Mouse (Mus musculus) gastrocnemius, postnatal 36 days (tissue): ENCODE data around the gene Sult4a1. TPM values are rescaled to one million over a fixed set of nuclear protein-coding genes. Genes with fewer than 3 reads are reported as not detected.
"Not testable (repeated sequence)": the region's sequence is repeated elsewhere in the genome, so short reads cannot be mapped to it uniquely, and the experiment has no call there.

ENCODE experiments used
- DNase-seq, 2 experiments: peaks; one replicate each; pipeline ENCODE4 v3.0.0; 2022
- intact Hi-C: fragments of 180-260 bp; cut with DNase I; formaldehyde crosslinking; loops from one replicate; pipeline ENCODE4 v1.15.1; 2025
- total RNA-seq, 2 experiments: library from RNA; stranded (reverse); gene quantifications; 2 replicates each; pipeline ENCODE4 v1.2.3; 2021

Sult4a1 gene
- total RNA-seq, 2 experiments from 2014 or later = not detected

- intact Hi-C loops = no loop called here
- DNase-seq = no peak
Observed at GRCm38 (mm10) chr15:84104626-84105025, 928 bp downstream of the Sult4a1 start.

- DNase-seq, intact Hi-C loops: not testable (repeated sequence)
Observed at GRCm38 (mm10) chr15:84097536-84097935, 8.0 kb downstream of the Sult4a1 start.

DNA sequence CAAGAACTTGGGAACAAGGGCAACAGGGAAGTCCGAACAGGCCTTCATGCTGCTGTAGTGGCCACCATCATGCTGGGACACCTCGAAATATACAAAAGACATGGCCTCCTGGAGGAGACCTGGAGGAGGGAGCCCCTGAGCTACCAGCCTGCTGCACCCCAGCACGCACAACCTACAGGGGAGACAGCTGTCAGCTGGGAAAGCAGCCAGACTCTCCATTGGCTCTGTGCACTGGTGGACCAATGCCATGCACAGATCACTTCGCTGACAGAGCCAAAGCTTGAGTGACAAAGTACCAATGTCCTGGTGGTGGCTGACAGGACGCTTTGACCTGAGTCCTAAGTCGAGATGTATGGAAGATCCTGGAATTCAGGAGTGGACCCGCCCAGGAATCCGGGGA lies 9.5 kb downstream of the Sult4a1 start:
- DNase-seq = peak; percentile 43 to 52
- intact Hi-C loops = no loop called here

GRCm38 (mm10) chr15:84094921-84095320 lies 10.6 kb downstream of the Sult4a1 start:
- DNase-seq = no peak
- intact Hi-C loops = no loop called here

DNA sequence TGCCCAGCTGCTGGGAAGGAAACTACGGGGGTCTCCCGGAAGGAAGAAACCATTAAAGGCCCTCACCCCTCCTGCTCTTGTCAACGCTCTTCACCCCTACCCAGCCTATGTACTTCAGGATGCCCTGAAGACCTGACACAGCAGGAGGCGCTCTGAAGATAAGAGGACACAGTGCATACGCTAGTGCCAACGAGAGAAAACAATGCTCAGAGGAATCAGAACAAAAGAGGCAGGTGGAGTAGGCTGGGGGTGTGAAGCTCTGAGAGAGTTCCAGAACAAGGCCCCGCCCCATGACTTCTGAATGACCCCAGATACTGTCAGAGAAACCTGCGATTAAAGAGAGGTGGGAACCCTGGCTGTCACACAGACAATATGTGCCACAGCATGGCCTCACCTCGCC lies 18.8 kb downstream of the Sult4a1 start:
- no peak for DNase-seq

DNA sequence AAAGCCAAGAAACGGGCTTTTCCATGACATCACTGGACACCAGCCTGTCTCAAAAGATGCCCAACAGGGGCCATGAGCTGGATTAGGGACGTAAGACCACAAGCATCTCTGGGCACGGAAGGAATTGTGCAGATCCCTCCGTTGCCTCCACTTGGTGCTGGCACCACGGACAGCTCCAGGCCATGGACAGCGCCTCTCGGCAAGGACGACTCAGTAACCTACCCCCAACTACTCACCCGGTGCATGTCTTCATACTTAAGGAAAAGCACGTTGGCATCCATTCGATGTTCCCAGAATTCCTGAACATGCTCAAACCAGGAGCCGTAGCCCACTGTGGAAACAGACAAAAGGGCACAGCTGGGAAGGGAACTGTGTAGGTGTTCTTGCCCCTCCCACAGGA lies 19.2 kb downstream of the Sult4a1 start:
- no peak for DNase-seq
- intact Hi-C loops = no loop called here

More for the DNA sequence above, 18.8 kb downstream of the Sult4a1 start:
- intact Hi-C loops = no loop called here

- intact Hi-C loops = no loop called here
- no peak for DNase-seq
Observed at GRCm38 (mm10) chr15:84080069-84080468, 25.5 kb downstream of the Sult4a1 start.

GRCm38 (mm10) chr15:84079519-84079918 lies 26.0 kb downstream of the Sult4a1 start:
- DNase-seq = no peak
- intact Hi-C loops = no loop called here

DNA sequence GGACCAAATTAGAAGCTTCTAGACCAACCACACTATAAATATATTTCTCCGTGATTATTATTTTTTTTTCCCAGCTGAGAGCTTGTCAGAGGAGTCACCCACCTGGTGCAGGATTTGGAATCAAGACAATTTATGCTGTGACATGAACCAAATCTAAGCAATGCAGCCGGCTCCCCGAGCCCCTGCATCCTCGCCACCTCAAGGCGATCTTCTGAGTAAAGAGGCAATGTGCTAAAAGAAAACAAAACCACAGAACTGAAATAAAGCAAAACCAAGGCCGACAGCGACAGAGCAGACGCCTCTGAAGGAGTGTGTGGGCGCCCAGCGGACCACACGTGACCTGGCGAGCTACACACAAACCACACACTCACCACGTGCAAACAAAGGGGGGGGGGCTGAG lies 26.9 kb downstream of the Sult4a1 start:
- intact Hi-C loops = no loop called here
- DNase-seq = no peak

DNA sequence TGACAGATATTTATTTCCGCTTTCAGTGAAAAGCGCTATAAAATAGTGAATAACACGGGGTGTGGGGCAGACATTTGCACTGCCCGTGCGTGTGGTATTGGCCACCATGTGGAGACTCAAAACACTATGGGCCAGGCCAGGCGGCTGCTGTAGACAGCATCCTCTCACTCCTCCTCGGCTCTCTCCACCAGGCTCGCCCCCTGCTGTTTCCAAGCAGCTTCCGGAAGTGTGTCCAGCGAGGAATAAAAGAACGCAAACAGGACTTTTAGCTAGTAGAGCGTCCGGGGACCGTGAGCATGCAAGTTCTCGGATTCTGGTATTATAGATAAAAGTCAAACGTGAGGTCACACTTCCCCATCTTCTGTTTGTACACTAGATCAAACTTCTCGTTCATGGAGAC lies 28.4 kb downstream of the Sult4a1 start:
- DNase-seq = no peak
- intact Hi-C loops = no loop called here

- DNase-seq = no peak
- intact Hi-C loops = loop anchor here (1.0 to 5.0 kb wide), 3 partner anchors 93 to 558 kb away; partner anchors contain the start of gene Pnpla3
Observed at GRCm38 (mm10) chr15:84074705-84075185, 30.8 kb downstream of the Sult4a1 start.

DNA sequence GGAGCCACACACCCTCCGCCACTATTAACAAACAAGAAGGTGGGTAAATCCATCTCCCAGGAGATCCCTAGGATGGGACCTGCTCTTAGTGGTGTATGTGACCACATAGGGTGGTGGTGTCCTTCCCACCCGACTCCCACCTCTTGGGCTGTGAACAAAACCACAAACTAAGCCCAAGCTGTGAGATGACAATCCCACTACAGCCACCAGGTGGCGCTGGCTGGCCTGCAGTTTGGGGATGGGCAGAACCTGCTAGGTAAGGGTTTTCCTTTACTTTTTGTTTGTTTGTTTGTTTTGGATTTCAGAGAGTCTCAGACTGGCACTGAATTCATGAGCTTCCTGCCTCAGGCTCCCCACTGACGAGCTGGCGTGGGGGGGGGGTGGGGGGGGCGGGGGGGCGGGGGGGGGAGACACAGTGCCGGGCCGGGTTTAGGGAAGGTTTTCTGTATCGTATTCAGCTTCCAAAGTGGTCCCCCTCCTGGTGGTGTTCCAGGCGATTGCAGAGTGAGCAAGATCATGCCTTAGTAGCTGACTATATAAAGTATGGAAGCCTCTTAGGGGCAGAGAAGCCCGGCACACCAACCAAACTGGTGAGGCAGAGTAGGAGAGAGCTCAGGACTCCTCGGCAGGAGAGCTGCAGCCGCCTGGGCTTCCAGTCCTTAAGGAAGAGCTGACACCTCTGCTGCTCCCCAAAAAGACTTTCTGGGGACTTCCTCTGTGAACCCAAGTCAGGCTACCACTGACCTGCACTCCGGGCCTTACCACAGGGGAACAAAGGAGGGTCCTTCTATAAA lies 31.4 kb downstream of the Sult4a1 start:
- intact Hi-C loops = loop anchor here (5.0 kb wide), 2 partner anchors 93 to 558 kb away; partner anchors contain the start of gene Pnpla3
- DNase-seq = peak; percentile 34 to 46

DNA sequence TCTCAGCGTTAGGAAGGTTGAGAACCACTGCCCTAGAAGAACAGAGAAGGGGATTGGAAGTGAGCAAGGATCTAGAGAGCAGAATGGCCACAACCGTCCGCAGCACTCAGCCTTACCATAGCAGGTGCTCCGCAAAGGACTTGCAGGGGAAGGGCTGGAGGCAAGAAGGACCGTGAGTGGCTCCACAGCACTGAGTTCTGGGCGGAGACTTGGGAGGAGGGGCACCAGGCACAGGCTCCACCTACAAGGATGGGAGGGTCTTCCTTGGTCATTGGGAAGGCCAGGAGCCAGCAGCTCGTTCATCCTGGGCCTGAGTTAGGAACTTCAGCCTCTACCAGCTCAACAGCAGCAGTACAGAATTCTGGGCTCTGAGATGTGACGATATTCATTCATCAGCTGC lies 32.5 kb downstream of the Sult4a1 start:
- intact Hi-C loops = loop anchor here (5.0 kb wide), 2 partner anchors 94 to 559 kb away; partner anchors contain the start of gene Pnpla3
- no peak for DNase-seq

GRCm38 (mm10) chr15:84072226-84072625 lies 33.3 kb downstream of the Sult4a1 start:
- peak; percentile 26 to 31 for DNase-seq
- intact Hi-C loops = loop anchor here (5.0 kb wide), 2 partner anchors 95 to 560 kb away; partner anchors contain the start of gene Pnpla3

GRCm38 (mm10) chr15:84070116-84070676 lies 35.4 kb downstream of the Sult4a1 start:
- no peak for DNase-seq
- intact Hi-C loops = loop anchor here (5.0 kb wide), 2 partner anchors 97 to 562 kb away; partner anchors contain the start of gene Pnpla3

DNA sequence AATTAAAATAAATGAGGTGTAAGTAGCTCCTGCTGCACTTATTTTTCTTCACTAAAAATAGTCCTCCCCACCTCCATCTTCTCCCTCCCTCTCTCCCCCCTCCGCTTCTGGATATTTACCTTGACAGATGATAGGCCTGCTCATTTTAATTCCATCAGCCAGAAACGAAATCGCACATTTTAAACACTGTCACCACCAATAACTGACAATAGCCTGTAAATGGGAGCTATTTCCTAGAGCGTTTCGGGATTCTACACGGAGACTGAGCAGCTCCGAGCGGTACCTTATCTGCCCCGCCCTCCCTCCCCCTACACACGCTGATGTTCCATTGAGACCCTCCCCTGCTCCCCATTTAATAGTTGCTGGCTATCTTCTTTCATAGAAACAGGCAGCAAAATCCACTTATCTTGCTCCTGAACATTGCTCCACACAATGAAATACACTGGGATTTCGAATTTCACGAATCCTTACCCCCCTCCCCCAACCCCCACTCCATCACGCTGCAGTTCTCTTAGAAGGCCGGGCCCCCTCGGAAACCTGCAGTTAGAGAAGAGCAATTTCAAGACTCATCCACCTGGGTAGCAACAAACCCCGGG lies 36.0 kb downstream of the Sult4a1 start:
- no peak for DNase-seq
- intact Hi-C loops = loop anchor here (5.0 kb wide), 2 partner anchors 98 to 563 kb away; partner anchors contain the start of gene Pnpla3

- no peak for DNase-seq
- intact Hi-C loops = no loop called here
Observed at GRCm38 (mm10) chr15:84065701-84066100, 39.9 kb downstream of the Sult4a1 start.

DNA sequence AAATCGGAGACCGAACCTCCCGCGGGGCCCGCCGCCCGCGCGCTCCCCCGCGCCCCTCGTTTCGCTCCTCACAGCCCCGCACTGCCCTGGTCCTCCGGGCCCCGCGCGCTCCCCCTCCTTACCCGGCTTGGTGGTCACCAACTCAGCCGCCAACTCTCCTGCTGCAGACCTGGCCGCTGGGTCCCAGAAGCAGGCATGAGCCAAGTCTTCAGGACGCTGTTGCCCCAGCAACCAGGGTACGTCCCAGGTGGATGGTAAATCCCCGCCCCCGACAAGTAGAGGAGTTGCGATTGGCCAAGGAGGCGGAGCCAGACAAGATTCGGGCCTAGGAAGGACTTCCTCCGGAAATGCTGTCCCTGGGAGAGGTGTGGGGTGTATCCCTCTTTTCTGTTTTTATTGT lies 40.4 kb downstream of the Sult4a1 start, which contains the start of gene Efcab6:
Gene Efcab6, minus strand, starts transcription at position 240 of the 400 bp plus-strand sequence.
- intact Hi-C loops = no loop called here
- no peak for DNase-seq

DNA sequence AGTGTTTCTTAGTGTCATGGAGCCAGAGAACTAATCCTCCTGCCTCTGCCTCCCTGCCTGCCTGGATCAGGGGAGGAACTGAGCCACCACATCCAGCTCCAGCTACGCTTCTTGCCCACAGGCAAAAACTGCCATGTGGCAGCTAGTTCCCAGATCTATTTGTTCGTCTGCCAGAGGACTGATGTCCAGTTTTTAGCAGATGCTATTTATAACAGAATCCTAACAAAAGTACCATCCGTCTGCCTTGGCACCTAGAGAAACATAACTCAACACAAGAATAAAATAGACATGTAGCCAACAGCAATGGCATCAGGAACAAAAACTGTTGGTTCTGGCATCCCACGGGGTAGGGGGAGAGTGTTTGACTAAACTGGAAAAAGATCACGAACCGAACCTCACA lies 46.7 kb downstream of the Sult4a1 start:
- no peak for DNase-seq
- intact Hi-C loops = loop anchor here (5.0 kb wide), 1 partner anchor 397 kb away; no protein-coding TSS in a partner anchor

DNA sequence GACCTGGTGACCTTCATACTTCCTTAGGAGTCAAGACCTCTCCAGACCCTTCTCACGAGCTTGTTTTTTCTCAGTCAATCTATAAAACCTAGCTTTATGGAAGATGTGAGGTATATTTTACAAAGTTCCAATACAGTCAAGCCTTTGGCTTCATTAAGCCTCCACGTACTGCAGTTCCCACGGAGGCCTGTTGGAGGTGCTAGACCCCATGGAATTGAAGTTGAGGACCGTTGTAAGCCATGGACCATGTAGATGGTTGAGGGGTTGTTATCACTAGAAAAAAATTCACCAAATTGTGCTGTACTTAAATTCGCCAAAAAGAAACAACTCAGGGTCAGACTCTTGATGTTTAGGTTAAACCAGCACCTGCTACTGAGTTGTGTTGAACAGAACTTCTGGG lies 49.5 kb downstream of the Sult4a1 start:
- DNase-seq = no peak
- intact Hi-C loops = loop anchor here (5.0 kb wide), 1 partner anchor 394 kb away; no protein-coding TSS in a partner anchor

DNA sequence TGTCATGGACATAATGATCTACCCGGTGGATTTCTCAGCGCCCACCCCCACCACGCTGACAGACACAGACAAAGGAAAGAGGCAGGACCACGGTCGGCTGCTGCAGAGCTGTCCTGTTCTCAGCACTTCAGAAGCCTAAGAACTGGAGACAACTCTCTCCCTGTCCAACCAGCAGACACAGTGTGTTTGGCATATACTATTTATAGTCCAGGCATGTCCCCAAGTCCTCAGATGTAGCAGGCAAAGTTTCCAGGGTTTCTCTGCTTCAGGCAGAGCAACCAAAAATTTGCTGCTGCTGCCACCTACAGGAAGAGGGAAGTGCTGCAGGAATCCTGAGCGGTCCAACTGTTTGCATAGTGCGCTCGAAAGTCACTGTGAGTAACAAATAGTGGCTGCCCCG lies 51.7 kb downstream of the Sult4a1 start:
- intact Hi-C loops = loop anchor here (1.0 to 5.0 kb wide), 2 partner anchors 197 to 292 kb away; no protein-coding TSS in a partner anchor
- DNase-seq = peak; percentile 61 to 63
